Mouse (Mus musculus): ENCODE measurements at regions not wholly inside any gene's neighbourhood (a gene's known extent, or its start where the extent isn't known, plus 50 kb on each side); places are given as distances from the start of the nearest gene placed in this dataset.

DNA sequence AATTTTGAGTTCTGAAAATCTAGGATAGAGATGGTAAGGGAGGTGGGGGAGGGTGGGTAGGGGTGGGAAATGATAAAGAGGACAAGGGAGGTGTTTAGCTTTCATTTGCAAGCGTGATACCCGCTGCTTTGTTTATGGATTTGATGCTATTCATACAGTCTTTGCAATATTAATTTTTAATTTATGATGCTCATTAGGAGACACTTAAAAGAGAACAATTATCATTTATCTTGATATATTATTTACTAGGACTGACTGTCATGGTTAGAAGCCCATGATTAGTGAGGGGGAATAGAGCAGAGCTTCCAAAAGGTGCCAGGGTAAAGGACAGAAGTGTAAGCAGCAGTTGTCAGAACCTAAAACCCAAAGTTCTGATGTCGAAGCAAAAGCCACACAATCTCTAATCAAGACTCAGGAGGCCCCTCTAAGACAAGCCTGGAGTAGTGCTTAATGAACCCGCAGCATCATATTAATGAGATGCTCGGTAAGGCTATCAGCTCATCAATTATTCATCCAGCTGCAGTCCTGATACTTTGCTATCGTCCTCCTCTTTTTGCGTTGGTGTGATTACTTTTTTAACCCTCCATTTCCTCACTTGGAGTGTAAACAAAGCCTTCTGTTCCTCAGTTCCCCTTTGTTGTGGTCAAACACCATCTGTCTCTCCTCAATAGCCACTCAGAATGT, 115.8 kb upstream of the Etaa1 start:
- WGBS, result 65% methylated on average over 7 of the region's 7 CpGs
- no peak overlapping the region for H3K4me3 ChIP-seq (ENCODE audit: control insufficient read depth, insufficient read depth, low read length)
- no peak overlapping the region for H3K27ac ChIP-seq (ENCODE audit: control insufficient read depth, insufficient read depth, low read length)
- no peaks in the 10 kb centered on the region for H3K27me3 ChIP-seq (ENCODE audit: control insufficient read depth, insufficient read depth, low read length)
- no peak for DNase-seq
- no peaks in the 10 kb centered on the region for H3K36me3 ChIP-seq (ENCODE audit: control insufficient read depth, insufficient read depth, low read length)
- H3K4me1 ChIP-seq (replicated peaks; ENCODE audit: control insufficient read depth, insufficient read depth, low read length), result no peaks in the 10 kb centered on the region
- TF ChIP-seq CTCF (IDR thresholded peaks at IDR 0.05; ENCODE audit: borderline replicate concordance, control insufficient read depth, extremely low read depth, insufficient read depth, low read length, poor library complexity) (no peak), POLR2A (IDR thresholded peaks at IDR 0.05; ENCODE audit: control insufficient read depth, extremely low read depth, insufficient read depth, low read length, poor library complexity) (no peak)

- no peak for DNase-seq
- Histone ChIP-seq H3K27ac (ENCODE audit: control insufficient read depth, insufficient read depth, low read length) (no peak overlapping the region), H3K4me3 (ENCODE audit: control insufficient read depth, insufficient read depth, low read length) (no peak overlapping the region), H3K4me1 (replicated peaks; ENCODE audit: control insufficient read depth, insufficient read depth, low read length) (no peaks in the 10 kb centered on the region), H3K27me3 (ENCODE audit: control insufficient read depth, insufficient read depth, low read length) (no peaks in the 10 kb centered on the region), H3K36me3 (ENCODE audit: control insufficient read depth, insufficient read depth, low read length) (no peaks in the 10 kb centered on the region)
- TF ChIP-seq POLR2A (IDR thresholded peaks at IDR 0.05; ENCODE audit: control insufficient read depth, extremely low read depth, insufficient read depth, low read length, poor library complexity), result no peak
- TF ChIP-seq CTCF (IDR thresholded peaks at IDR 0.05; ENCODE audit: borderline replicate concordance, control insufficient read depth, extremely low read depth, insufficient read depth, low read length, poor library complexity), result no peak
- 88% methylated on average over 2 of the region's 2 CpGs for WGBS
Observed at GRCm38 (mm10) chr11:18068085-18068484, 114.4 kb upstream of the Etaa1 start.

DNA sequence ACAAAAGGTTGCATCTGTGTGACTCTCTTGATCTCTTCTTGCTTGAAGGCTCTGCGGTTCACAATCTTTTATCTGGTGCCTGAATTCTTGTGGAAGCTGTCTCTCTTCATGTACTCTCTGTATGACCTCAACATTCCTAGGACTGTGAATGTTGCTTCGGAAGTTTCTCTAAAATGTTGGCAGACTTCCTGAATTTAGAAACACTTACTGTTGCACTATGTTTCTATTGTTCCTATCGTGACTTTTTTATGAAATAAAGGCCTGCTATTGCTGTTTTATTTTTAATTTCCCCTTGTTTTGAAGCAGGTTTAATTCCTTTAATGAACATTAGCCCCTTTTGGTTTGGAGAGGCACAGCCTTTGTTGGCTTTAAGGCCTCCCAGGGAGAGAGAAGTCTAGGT, 114.0 kb upstream of the Etaa1 start:
- Histone ChIP-seq H3K27ac (ENCODE audit: control insufficient read depth, insufficient read depth, low read length) (no peak overlapping the region), H3K27me3 (ENCODE audit: control insufficient read depth, insufficient read depth, low read length) (no peaks in the 10 kb centered on the region), H3K4me1 (replicated peaks; ENCODE audit: control insufficient read depth, insufficient read depth, low read length) (no peaks in the 10 kb centered on the region), H3K4me3 (ENCODE audit: control insufficient read depth, insufficient read depth, low read length) (no peak overlapping the region), H3K36me3 (ENCODE audit: control insufficient read depth, insufficient read depth, low read length) (no peaks in the 10 kb centered on the region)
- whole genome bisulfite sequencing, result 85% methylated on average over 3 of the region's 3 CpGs
- TF ChIP-seq CTCF (IDR thresholded peaks at IDR 0.05; ENCODE audit: borderline replicate concordance, control insufficient read depth, extremely low read depth, insufficient read depth, low read length, poor library complexity), result no peak
- no peak for TF ChIP-seq POLR2A (IDR thresholded peaks at IDR 0.05; ENCODE audit: control insufficient read depth, extremely low read depth, insufficient read depth, low read length, poor library complexity)
- no peak for DNase-seq

- no peak overlapping the region for H3K27ac ChIP-seq (ENCODE audit: control insufficient read depth, insufficient read depth, low read length)
- DNase-seq, result no peak
- TF ChIP-seq CTCF (IDR thresholded peaks at IDR 0.05; ENCODE audit: borderline replicate concordance, control insufficient read depth, extremely low read depth, insufficient read depth, low read length, poor library complexity) (no peak), POLR2A (IDR thresholded peaks at IDR 0.05; ENCODE audit: control insufficient read depth, extremely low read depth, insufficient read depth, low read length, poor library complexity) (no peak)
- no peaks in the 10 kb centered on the region for H3K36me3 ChIP-seq (ENCODE audit: control insufficient read depth, insufficient read depth, low read length)
- no peaks in the 10 kb centered on the region for H3K4me1 ChIP-seq (replicated peaks; ENCODE audit: control insufficient read depth, insufficient read depth, low read length)
- no peak overlapping the region for H3K4me3 ChIP-seq (ENCODE audit: control insufficient read depth, insufficient read depth, low read length)
- 92% methylated on average over 1 of the region's 1 CpGs for WGBS
- no peaks in the 10 kb centered on the region for H3K27me3 ChIP-seq (ENCODE audit: control insufficient read depth, insufficient read depth, low read length)
Observed at GRCm38 (mm10) chr11:18041589-18041988, 87.9 kb upstream of the Etaa1 start.

- Histone ChIP-seq H3K27ac (ENCODE audit: control insufficient read depth, insufficient read depth, low read length) (no peak overlapping the region), H3K27me3 (ENCODE audit: control insufficient read depth, insufficient read depth, low read length) (no peaks in the 10 kb centered on the region), H3K4me3 (ENCODE audit: control insufficient read depth, insufficient read depth, low read length) (no peak overlapping the region), H3K4me1 (replicated peaks; ENCODE audit: control insufficient read depth, insufficient read depth, low read length) (no peaks in the 10 kb centered on the region), H3K36me3 (ENCODE audit: control insufficient read depth, insufficient read depth, low read length) (no peaks in the 10 kb centered on the region)
- DNase-seq, result no peak
- 90% methylated on average over 4 of the region's 4 CpGs for WGBS
- TF ChIP-seq POLR2A (IDR thresholded peaks at IDR 0.05; ENCODE audit: control insufficient read depth, extremely low read depth, insufficient read depth, low read length, poor library complexity) (no peak), CTCF (IDR thresholded peaks at IDR 0.05; ENCODE audit: borderline replicate concordance, control insufficient read depth, extremely low read depth, insufficient read depth, low read length, poor library complexity) (no peak)
Observed at GRCm38 (mm10) chr11:18031049-18031448, 77.4 kb upstream of the Etaa1 start.

- Histone ChIP-seq H3K27me3 (ENCODE audit: control insufficient read depth, insufficient read depth, low read length) (no peaks in the 10 kb centered on the region), H3K4me1 (replicated peaks; ENCODE audit: control insufficient read depth, insufficient read depth, low read length) (no peaks in the 10 kb centered on the region), H3K4me3 (ENCODE audit: control insufficient read depth, insufficient read depth, low read length) (no peak overlapping the region), H3K27ac (ENCODE audit: control insufficient read depth, insufficient read depth, low read length) (no peak overlapping the region), H3K36me3 (ENCODE audit: control insufficient read depth, insufficient read depth, low read length) (no peaks in the 10 kb centered on the region)
- 97% methylated on average over 4 of the region's 4 CpGs for WGBS
- TF ChIP-seq POLR2A (IDR thresholded peaks at IDR 0.05; ENCODE audit: control insufficient read depth, extremely low read depth, insufficient read depth, low read length, poor library complexity), result no peak
- no peak for TF ChIP-seq CTCF (IDR thresholded peaks at IDR 0.05; ENCODE audit: borderline replicate concordance, control insufficient read depth, extremely low read depth, insufficient read depth, low read length, poor library complexity)
- no peak for DNase-seq
Observed at GRCm38 (mm10) chr11:18022065-18022464, 68.4 kb upstream of the Etaa1 start.

DNA sequence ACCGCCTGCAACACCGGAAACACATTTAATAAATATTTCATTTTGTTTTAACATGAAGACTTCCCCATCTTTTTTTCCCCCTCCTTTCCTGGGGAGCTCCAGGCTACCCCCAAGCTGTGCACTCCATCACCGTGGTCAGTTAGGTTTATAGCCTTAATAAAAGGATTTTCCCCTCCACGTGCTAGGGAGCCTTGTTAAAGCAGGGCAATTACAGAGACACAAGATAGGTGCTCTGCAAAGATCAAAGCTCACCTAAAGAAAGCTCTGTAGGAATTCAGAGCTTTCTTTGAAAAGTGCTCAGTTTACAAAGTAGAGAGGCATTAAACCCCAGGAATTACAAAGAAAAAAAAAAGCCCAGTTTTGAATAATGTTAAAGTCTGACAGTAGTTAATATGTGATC, 61.6 kb upstream of the Etaa1 start:
- Histone ChIP-seq H3K4me3 (ENCODE audit: control insufficient read depth, insufficient read depth, low read length) (no peak overlapping the region), H3K27ac (ENCODE audit: control insufficient read depth, insufficient read depth, low read length) (no peak overlapping the region), H3K4me1 (replicated peaks; ENCODE audit: control insufficient read depth, insufficient read depth, low read length) (no peaks in the 10 kb centered on the region; the same call in 1 of the 2 replicates), H3K27me3 (ENCODE audit: control insufficient read depth, insufficient read depth, low read length) (no peaks in the 10 kb centered on the region), H3K36me3 (ENCODE audit: control insufficient read depth, insufficient read depth, low read length) (no peaks in the 10 kb centered on the region)
- 42% methylated on average over 4 of the region's 4 CpGs for WGBS
- DNase-seq, result no peak
- TF ChIP-seq CTCF (IDR thresholded peaks at IDR 0.05; ENCODE audit: borderline replicate concordance, control insufficient read depth, extremely low read depth, insufficient read depth, low read length, poor library complexity) (no peak), POLR2A (IDR thresholded peaks at IDR 0.05; ENCODE audit: control insufficient read depth, extremely low read depth, insufficient read depth, low read length, poor library complexity) (no peak)
